Mouse (Mus musculus) testis, adult 2 months (tissue): ENCODE measurements around the gene Agrp.

Experiments
- CTCF ChIP-seq: fragments of 200-500 bp; IDR thresholded peaks from 2 replicates; pipeline ENCODE4 v1.5.1; 2012; ENCODE audit warnings: low read depth, mild to moderate bottlenecking, inconsistent platforms, low read length, moderate library complexity; ENCODE audit not compliant: control insufficient read depth, insufficient read depth, insufficient replicate concordance
- POLR2A ChIP-seq: fragments of 200-500 bp; IDR thresholded peaks from 2 replicates; pipeline ENCODE4 v1.6.1; 2012; ENCODE audit warnings: low read depth, mild to moderate bottlenecking, inconsistent platforms, low read length, moderate library complexity; ENCODE audit not compliant: control insufficient read depth

- TF ChIP-seq CTCF = no peak
- no peak for TF ChIP-seq POLR2A
These were observed 63.8 kb downstream of the Agrp start for GRCm38 (mm10) chr8:105573427-105573826.
